Mouse (Mus musculus) megakaryocyte progenitor cell, adult 5-6 weeks (primary cell): Measurements from ENCODE around the gene Jakmip3. TPM values are rescaled to one million over a fixed set of nuclear protein-coding genes. Genes with fewer than 3 reads are reported as not detected.

Experiments used
- ATAC-seq: replicated peaks from 2 replicates; pipeline ENCODE4 v1.8.0; 2016; ENCODE audit warnings: mild to moderate bottlenecking, moderate TSS enrichment, inconsistent platforms; ENCODE audit not compliant: poor library complexity
- total RNA-seq, 2 experiments: library from RNA; stranded (forward) in 1 of 2; stranded (reverse) in 1 of 2; fragments of 157-497, 149-512 nt in 1 of 2; fragments of 200-1000 nt in 1 of 2; gene quantifications; 2 replicates each; pipeline versions ENCODE4 v1.2.3 to v1.2.4; 2015 to 2017

The Jakmip3 gene
- total RNA-seq, 2 experiments from 2014 or later, result not detected

DNA sequence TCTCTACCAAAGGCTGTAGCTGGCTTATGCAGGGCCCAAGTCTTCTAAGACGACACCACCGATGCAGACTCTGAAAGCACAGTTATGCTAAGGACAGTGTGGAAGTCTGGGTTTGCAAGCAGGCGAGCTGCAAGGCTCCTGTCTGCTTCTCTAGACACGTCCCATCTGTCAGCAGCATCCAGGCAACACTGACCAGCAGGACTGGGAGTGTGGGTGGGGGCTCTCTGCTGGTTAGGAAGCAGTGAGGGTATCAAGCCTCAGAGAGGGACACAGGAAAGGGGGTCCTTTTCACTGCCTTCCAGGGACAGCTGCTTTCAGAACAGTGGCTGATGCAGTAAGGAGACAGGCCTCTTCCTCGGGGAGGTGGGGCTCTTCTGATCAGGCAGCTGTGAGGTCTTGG lies 86.6 kb downstream of the Jakmip3 start:
- no peak for ATAC-seq

DNA sequence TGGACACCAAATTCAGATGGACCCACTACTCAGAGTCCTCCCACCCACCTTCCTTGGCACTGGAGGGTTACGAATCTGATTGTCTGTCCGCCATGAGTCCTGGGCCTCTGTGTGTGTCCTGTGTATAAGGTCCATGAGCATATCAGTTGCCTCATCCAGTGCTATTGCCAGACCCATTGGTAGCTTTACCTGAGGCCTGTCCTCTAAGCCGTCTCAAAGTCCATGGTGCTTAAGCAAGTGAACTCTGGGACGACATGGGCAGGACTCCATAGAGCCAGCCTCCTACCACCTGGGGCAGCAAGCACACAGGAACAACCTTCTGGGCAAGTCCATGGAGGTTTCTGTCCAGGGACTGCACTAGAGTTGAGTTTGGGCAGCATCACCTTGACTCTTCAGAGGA lies 90.7 kb downstream of the Jakmip3 start:
- ATAC-seq, result no peak

DNA sequence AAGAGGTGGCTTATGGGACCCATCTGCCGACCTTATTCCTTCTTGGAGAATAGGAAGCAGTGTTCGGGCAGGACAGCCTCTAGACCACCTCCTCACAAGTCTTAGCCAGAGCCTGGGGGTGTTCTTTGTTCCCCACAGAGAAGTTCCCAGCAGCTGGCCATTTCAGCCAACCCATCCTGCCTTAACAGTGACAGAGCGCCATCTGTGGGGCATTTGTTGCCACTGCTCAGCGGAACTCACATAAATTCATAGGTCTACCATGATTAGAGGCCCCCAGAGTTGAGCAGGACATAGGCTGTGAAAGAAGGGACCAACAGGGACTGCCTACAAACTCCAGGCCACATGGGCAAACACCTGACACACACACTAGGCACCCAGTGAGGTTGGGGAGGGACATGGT lies 122.9 kb downstream of the Jakmip3 start:
- ATAC-seq, result peak; percentile 62

DNA sequence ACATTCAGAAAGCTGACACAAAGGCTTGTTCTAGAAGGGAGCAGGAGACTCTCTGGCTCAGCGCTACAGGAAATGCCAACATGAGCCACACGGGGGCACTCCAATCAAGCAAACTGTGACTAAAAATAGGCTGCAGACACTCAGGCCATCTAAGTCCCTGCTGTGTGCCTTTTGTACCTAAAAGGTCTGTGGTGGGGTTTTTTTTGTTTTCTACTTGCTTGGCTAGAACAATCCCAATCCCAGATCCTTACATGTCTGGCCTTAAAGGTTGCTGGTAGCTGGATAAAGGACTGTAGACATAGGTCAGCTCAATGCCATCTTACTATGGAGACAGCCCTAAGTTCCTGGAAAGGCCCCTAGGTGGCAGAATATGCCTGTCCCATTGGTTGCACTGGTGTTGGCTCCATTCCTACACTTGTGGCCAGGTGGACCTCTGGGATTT lies 127.7 kb downstream of the Jakmip3 start:
- peak; percentile 83 for ATAC-seq

DNA sequence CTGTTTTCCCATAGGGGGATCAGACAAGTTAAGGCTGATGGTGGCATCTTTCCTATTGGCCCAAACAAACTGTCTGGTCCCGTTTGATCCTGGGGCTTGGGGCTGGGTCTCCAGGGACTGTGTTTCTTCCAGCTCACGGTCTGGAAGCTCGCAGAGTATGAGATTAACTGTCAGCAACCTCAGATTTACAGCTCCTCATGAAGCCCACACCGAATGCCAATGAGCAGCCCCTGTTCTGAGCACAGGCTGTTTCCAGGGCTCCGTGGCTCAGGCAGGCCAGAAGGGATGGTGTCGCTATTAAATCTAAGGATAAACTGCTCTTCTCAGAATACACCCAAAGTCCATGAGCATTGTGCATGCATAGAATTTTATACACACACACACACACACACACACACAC lies 133.7 kb downstream of the Jakmip3 start:
- ATAC-seq, result no peak

DNA sequence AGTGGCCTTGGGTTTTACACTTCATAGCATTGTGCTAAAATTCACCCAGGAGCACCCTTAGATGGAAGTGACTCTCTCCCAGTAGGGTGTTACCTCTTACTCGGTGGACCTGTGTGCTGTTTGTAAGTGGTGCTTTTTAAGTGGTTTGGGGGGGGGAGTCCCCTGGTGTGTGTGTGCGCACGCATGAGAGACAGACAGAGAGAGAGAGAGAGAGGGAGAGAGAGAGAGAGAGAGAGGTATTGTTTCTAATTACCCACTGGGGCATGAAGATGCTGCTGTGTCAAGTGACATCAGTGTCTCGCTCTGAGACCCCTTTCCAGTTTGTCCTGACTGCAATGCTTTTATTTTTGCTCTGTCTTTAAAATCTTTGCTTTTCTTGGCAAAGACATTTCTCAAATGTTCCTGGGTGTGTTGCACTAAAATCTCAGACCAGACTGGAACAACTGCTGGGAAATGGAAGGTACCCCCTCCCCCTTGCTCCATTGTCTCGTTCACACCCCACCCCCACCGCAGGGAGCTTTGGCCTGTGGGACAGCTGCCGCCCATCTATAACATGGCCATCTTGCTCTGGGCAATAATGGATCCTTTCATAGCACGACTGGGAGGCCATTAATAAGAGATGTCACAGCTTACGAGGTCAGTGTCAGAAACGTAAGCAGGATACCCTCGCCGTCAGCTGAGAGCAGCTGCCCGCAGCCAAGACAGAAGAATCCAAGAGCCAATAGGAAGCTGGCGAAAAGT lies 134.7 kb downstream of the Jakmip3 start:
- ATAC-seq, result no peak

DNA sequence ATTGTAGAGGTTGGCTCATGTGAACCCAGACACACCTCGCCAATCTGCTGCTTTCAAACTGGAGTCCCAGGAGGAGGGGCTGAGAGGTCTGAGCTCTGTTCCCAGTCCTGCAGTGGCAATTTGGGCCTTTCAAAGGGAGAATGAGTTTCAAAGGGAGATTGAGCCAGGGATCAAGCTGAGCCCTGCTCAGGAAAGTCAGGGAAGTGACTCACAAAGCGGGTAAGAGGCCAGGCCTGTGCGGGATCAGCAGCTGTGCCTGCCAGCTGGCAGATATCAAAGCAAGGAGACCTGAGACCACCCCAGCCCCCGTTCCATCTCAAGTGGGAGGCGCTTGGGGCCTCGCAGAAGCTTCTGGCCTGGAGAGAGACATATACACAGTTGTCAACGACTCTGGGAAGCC lies 136.8 kb downstream of the Jakmip3 start:
- ATAC-seq, result no peak

DNA sequence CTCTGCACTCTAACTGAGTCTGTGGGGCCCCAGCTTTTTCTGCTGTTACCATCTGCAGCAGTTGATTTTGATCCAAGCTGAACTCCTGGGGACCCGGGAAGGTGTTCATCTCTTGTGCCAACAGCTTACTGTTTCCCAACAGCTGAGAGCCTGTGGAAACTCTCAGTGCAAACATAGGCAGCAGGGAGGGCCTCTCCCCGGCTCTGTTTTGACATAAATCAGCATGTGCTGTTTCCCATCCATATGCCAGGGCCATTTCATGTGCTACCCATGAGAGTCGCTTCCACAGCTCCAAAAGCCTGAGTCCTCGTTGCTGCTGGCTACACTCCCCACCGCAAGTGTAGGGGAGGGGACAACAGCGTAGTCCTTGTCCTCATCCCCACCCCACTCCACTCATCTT lies 137.7 kb downstream of the Jakmip3 start:
- ATAC-seq, result no peak

DNA sequence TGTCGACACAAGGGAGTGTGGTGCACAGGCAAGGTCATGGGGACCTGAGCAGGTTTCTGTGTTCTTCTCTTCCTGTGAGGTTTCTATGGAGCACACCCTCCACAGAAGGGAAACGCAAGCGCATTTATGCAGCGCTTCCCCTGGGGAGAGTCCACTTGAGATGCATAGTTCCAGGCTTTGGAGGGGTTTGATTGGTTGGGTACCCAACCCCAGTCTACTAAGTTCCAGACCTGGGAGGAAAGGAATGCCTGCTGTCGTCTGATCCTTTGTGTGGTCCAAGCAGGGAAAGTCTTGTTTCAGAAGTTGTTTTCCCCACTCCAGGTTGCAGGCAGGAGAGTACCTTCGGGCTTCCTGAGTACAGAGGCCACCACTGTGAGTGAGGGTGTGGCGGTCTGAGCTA lies 138.6 kb downstream of the Jakmip3 start:
- ATAC-seq, result no peak

DNA sequence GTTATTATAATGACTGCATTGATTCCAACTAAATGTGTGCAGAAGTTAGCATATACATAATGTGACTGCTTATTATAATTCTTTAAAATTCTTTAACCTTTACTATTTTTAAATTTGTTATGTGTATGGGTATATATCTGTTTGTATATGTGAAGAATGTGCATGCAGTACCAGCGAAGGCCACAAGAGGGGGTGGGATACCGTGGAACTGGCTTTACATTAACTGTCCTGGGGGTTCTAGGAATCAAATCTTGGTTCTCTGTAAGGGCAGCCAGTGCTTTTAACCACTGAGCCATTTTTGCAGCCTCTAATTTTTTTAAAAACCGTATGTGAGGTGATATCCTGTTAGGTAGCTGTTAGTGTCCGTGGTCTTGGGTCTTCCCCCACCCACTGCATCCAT lies 140.2 kb downstream of the Jakmip3 start:
- ATAC-seq, result no peak

DNA sequence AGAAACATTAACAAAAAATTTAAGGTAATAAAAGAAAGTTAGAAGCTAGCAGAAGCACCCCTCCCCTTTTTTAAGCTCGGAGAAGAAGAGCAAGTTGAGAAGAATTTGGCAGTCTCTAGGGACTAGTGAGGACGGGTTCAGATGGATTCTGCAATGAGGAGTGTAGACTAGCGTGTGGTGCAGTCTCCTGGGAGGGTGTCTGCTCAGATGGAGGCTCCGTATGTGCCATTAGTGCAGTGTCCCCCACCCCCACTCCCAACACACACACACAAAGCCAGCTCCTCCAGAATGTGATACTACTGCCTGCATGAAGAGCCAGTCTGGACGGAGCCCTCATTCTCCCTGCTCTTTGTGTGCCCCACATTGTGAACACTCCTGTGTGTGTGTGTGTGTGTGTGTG lies 140.6 kb downstream of the Jakmip3 start:
- ATAC-seq, result no peak

DNA sequence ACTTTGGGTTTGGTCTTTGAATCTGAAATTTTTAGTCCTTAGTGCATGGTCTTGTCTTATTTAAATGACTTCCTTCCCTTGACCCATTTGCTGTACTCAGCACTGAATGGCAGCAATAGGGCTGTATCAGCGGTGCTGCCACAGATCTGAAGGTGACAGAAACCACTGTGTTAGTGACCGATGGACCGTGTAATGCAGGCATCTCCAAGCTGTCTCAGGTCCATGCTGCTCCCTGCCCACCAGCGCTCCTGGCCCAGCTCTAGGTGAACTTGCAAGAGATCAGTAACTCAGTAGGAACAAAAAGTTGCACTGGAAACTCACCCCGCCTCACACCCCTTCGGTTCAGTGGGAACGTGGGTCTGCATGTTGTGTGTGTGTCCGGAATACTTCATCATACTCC lies 141.8 kb downstream of the Jakmip3 start:
- no peak for ATAC-seq

DNA sequence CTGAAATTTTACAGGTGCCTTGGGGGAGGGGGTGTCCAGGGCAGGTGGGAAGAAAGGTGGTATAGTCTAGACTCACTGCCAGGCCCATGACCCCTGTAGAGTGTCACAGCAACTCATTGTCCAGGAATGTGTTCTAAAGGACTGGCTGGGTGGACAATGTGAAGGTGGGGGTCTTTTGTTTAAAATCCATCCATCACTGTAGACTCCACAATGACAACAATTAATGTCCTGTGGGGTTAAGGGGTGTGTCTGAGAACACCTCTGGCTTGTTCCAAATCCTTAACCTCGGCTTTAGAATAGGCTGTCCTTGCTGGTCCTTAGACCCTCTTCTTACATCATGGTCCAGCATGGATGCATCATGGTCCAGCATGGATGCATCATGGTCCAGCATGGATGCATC lies 143.8 kb downstream of the Jakmip3 start:
- no peak for ATAC-seq

DNA sequence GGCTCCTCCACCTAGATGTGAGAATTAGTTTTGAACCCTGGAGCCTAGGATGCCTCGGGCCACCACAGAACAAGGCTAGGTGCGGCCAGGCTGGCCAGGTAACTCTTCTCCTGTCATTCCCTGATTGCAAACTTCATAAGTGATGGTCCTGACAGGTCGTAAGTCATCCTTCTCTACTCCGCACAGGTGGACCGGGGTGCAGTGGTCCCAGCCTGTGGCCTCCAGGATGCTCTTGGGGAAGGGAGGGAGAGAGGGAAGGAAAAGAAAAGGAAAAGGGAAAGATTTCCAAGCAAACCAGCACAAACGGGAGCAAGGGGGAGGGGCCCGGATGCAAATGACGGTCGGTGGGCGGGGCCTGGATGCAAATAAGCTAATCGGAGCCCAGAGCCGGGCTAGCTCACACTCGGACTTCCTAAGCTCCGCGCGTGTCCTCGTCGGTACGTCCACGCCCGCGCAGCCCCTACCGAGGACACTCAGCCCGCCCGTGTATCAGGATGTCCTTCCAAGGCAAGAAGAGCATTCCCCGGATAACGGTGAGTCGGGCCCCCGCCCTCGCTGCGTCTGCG lies 145.2 kb downstream of the Jakmip3 start, which contains the start of gene Dpysl4:
Gene Dpysl4, plus strand, starts transcription at position 373 of the 566 bp plus-strand sequence.
- 0 out of 2 replicates have a peak, but pooled peaks have one; percentile 11 for ATAC-seq

DNA sequence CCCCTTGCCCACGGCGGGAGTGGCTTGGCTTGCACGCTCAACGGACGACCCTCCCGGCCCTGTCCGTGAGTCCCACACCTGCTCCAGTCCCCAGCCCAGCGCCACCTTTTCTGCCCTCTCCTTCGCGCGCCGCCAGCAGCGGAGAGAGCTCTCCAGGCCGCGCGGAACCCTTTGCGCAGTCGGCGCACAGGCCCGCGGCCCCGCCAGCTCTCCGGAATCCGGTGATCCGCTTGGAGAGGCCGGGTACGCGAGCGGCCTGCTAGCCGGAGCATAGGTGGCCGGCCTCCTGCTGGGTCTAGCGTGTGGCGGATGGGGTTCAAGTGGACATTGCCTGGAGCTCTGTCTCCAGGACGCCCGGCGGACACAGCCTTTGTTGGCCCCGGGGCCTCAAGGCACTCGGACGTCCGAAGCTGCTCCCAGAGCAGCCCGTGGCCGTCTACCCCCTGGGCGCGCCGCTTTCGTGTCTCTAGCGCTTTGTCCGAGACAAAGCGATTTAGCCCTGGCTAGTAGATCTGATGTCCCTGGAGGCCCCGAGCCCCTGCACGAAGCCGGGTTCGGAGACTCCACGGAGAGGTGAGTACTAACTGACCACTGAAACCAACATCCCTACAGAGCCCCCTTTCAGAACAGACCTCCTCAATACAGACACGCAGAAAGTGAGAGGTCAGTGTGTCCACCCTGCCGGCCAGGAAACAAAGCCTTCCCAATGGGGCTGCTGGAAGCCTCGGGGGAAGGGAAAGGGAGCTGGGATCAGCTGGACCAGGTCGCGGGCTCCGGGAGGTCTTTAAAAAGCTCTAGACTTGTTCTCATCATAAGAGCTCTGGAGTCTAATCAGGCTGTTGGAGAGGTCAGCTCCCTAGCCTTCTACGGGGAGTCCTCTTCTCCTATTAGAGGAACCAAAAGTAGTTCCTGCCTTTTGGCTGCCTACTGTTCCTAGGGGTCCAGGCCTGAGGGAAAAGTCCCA lies 145.9 kb downstream of the Jakmip3 start:
- ATAC-seq, result no peak

DNA sequence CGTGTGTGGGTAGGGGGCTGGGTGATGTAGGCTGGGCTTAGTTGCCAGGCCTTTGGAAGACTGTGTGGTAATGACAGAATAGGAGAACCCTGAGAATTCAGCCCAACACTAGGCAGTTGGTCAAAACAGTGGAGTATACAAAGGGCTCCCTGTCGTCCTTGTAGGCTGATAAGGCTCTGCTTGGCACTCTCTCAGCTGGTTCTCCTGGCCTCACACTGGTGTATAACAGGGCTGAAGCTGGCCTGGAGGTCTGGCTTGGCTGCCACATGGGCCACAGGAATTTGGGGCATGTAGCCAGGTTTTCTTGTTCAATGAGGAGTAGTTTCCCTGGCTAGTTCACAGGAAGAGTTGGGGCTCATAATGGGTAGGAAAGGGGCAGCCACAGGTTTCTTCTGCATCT lies 147.3 kb downstream of the Jakmip3 start:
- no peak for ATAC-seq

DNA sequence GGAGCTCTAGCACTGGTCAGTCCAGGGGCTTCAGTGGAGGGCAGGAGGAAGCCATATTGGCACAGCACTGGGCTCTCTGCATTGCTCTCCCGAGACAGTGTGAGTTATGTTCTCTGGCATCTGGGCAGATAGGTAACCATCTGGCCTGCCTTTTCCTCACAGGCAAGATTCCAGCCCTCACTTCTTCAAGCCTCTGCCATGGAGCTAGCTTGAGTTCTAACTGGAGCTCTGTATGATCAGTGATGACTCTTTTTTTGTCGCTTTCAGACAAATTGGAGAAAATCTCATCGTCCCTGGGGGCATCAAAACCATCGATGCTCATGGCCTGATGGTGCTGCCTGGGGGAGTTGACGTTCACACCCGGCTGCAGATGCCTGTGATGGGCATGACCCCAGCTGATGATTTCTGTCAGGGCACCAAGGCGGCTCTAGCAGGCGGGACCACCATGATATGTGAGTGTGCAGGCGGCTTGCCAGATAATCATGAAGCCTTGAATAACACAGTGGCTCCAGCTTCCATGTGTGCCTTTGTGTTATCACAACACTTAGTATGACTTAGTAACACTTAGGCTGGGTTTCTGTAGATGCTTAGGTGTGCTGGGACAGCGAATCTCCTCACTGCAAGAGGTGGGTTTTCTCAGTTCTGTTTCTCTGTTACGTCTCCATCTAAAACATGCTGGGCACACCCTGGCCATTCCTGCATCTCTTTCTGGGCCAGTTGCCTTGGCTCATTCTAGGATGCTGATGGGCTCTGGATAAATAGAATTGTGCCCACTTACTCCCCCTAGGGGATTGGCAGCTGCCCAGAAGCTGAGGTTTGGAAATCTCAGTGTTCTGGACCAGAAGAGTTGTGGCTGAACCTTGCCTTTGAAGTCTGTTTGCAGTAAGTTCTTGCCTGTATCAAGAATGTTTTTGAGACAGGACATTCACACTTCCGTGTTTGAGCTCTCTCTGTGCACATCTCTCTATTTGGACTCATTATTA lies 149.7 kb downstream of the Jakmip3 start:
- no peak for ATAC-seq

DNA sequence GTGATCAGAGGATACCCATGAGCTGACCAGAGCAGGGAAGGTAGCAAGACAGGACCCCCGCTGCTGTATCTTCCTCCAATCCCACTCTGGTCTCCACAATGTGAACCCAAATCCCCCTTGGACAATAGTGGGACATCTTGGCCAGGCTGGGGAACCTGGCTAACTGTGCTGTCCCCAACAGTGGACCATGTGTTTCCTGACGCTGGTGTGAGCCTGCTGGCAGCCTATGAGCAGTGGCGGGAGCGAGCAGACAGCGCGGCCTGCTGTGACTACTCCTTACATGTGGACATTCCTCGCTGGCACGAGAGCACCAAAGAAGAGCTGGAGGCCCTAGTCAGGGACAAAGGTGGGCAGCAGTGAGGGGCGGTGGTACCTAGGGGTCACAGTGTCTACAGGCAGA lies 151.2 kb downstream of the Jakmip3 start:
- ATAC-seq, result no peak

DNA sequence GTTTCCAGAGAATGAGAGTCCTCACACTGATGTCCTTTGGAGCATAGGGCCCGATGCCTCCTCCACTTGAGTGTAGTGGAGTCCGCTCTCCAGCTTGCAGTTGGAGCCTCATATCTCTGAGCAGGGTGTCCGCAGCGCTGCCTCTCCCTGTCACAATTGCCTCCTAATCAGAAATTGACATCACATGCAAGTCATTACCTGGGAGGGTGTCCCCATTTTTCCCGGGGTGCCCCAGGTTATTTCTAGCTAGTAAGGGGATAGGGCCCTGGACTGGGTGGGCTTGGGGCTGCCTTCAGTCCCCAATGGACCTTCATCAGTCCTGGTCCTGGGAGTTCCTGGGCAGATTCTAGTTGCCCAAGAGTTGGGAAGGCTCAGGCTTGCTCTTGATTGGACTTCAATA lies 152.1 kb downstream of the Jakmip3 start:
- ATAC-seq, result no peak

DNA sequence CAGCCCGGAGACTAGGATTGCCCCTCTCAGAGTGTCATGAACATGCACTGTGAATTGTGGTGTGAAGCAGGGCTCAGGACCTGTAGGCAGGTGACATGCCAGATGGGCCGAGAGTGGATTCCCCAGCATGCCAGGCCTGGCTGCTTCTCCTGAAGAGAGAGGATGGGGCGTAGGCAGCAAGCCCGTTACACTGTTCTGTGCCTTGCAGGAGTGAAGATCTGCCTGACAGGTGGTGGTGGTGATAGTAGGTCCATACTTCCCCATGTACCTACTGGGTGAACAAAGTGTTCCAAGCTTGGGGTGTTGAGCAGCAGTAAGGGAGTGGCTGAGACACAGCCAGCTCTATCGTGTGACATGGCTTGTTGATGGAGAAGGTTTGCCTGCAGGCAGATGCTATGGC lies 152.6 kb downstream of the Jakmip3 start:
- no peak for ATAC-seq
